Mouse (Mus musculus) G1E (cell line): ENCODE data around the gene Fhit.

Experiments
- CTCF ChIP-seq: IDR thresholded peaks from 2 replicates; pipeline ENCODE4 v1.5.1; 2012; ENCODE audit warnings: low read depth, low read length, inconsistent platforms, mixed read lengths
- GATA1 ChIP-seq: IDR thresholded peaks from 2 replicates; pipeline ENCODE4 v1.6.1; 2012; ENCODE audit warnings: borderline replicate concordance, low read length, inconsistent platforms, mixed read lengths
- TAL1 ChIP-seq: conservative IDR thresholded peaks from 2 replicates; pipeline ENCODE4 v1.6.1; 2012; ENCODE audit warnings: low read depth, low read length, inconsistent platforms, mixed read lengths

- TF ChIP-seq CTCF (no peak), GATA1 (no peak), TAL1 (no peak)
Measured at GRCm38 (mm10) chr14:10813551-10813950, 348.3 kb downstream of the Fhit start.
